Mouse (Mus musculus) heart, embryonic 12.5 days (tissue): ENCODE data around the gene Slc6a21. TPM values are rescaled to one million over a fixed set of nuclear protein-coding genes. Genes with fewer than 3 reads are reported as not detected.
A peak's percentile ranks its signal among the peaks of the same experiment; 100 is the strongest.

Experiments
- ATAC-seq: fragments of 200-750 bp; cut with Nextera tagmentation; 2 replicates; pipeline ENCODE4 v1.8.0; 2017; ENCODE audit warnings: moderate TSS enrichment, moderate library complexity; ENCODE audit not compliant: insufficient number of reproducible peaks, low FRiP score
- H3K27ac ChIP-seq: fragments of 300-500 bp; sonication (generic); 2 replicates; pipeline ENCODE4 v1.5.1; 2016; ENCODE audit warnings: mild to moderate bottlenecking, moderate library complexity; ENCODE audit not compliant: poor library complexity, severe bottlenecking
- H3K27me3 ChIP-seq: fragments of 300-500 bp; sonication (generic); replicated peaks from 2 replicates; pipeline ENCODE4 v1.6.1; 2016; ENCODE audit warnings: mild to moderate bottlenecking, moderate library complexity
- H3K36me3 ChIP-seq: fragments of 300-500 bp; sonication (generic); 2 replicates; pipeline ENCODE4 v1.6.1; 2016; ENCODE audit warnings: mild to moderate bottlenecking, moderate library complexity
- H3K4me1 ChIP-seq: fragments of 300-500 bp; sonication (generic); replicated peaks from 2 replicates; pipeline ENCODE4 v1.6.1; 2016; ENCODE audit warnings: mild to moderate bottlenecking
- H3K4me2 ChIP-seq: fragments of 300-500 bp; sonication (generic); 2 replicates; pipeline ENCODE4 v1.6.1; 2016; ENCODE audit warnings: mild to moderate bottlenecking, moderate library complexity
- H3K4me3 ChIP-seq: fragments of 300-500 bp; sonication (generic); 2 replicates; pipeline ENCODE4 v1.5.1; 2016; ENCODE audit warnings: mild to moderate bottlenecking
- H3K9ac ChIP-seq: fragments of 300-500 bp; sonication (generic); 2 replicates; pipeline ENCODE4 v1.6.1; 2016; ENCODE audit warnings: mild to moderate bottlenecking, moderate library complexity
- H3K9me3 ChIP-seq: fragments of 300-500 bp; sonication (generic); replicated peaks from 2 replicates; pipeline ENCODE4 v1.6.1; 2016; ENCODE audit warnings: mild to moderate bottlenecking, moderate library complexity
- WGBS: fragments of 180-500 bp; shearing (Covaris S2); methylation state at CpG from one replicate; pipeline ENCODE4 v1.1.7; 2016; 5-methylcytosine and 5-hydroxymethylcytosine counted together
- polyA plus RNA-seq: library from polyadenylated mRNA; unstranded; fragments of >200 nt; fragmentation: Nextera tagmentation; extraction: Ambion mirVana; gene quantifications from 2 replicates; pipeline ENCODE4 v1.2.1, GENCODE M21; 2016

Slc6a21 gene
- polyA plus RNA-seq, 1 experiment from 2014 or later: not detected

- Histone ChIP-seq H3K27me3 (no peaks in the 10 kb centered on the region), H3K27ac (no peak overlapping the region), H3K36me3 (peaks cover 86% of the 10 kb centered on the region), H3K9me3 (peaks cover 4% of the 10 kb centered on the region), H3K9ac (no peak overlapping the region), H3K4me3 (no peak overlapping the region), H3K4me1 (no peaks in the 10 kb centered on the region), H3K4me2 (no peak overlapping the region)
- WGBS: 87% methylated on average over 4 of the region's 4 CpGs
- no peak for ATAC-seq
Measured at GRCm38 (mm10) chr7:45322245-45322644, 44.9 kb downstream of the Slc6a21 start.

- H3K9me3 ChIP-seq: peaks cover 4% of the 10 kb centered on the region
- 86% methylated on average over 5 of the region's 5 CpGs for WGBS
- no peaks in the 10 kb centered on the region for H3K27me3 ChIP-seq
- no peak overlapping the region for H3K4me2 ChIP-seq
- H3K9ac ChIP-seq: no peak overlapping the region
- no peaks in the 10 kb centered on the region for H3K4me1 ChIP-seq
- ATAC-seq: no peak
- H3K27ac ChIP-seq: no peak overlapping the region
- no peak overlapping the region for H3K4me3 ChIP-seq
- peaks cover 78% of the 10 kb centered on the region for H3K36me3 ChIP-seq
Measured at GRCm38 (mm10) chr7:45323069-45323468, 45.8 kb downstream of the Slc6a21 start.

GRCm38 (mm10) chr7:45325800-45326199 lies 48.5 kb downstream of the Slc6a21 start:
- Histone ChIP-seq H3K36me3 (peaks cover 61% of the 10 kb centered on the region), H3K9me3 (peaks cover 4% of the 10 kb centered on the region), H3K27ac (no peak overlapping the region), H3K4me3 (no peak overlapping the region), H3K9ac (no peak overlapping the region), H3K4me1 (peaks cover 6% of the 10 kb centered on the region; the same call in 1 of the 2 replicates), H3K27me3 (no peaks in the 10 kb centered on the region), H3K4me2 (no peak overlapping the region)
- ATAC-seq: no peak

GRCm38 (mm10) chr7:45328841-45329475 lies 51.6 kb downstream of the Slc6a21 start:
- no peak for ATAC-seq
- WGBS: 53% methylated on average over 13 of the region's 13 CpGs
- no peak overlapping the region for H3K9ac ChIP-seq
- H3K9me3 ChIP-seq: peaks cover 7% of the 10 kb centered on the region
- H3K27me3 ChIP-seq: no peaks in the 10 kb centered on the region
- H3K36me3 ChIP-seq: peaks cover 34% of the 10 kb centered on the region
- peaks cover 31% of the 10 kb centered on the region for H3K4me1 ChIP-seq
- H3K4me2 ChIP-seq: 0 out of 2 replicates have a peak overlapping the region, but pooled peaks have one; percentile 14
- H3K4me3 ChIP-seq: no peak overlapping the region
- peak overlapping the region; percentile 89 for H3K27ac ChIP-seq

- WGBS: 67% methylated on average over 6 of the region's 6 CpGs
- ATAC-seq: no peak
- 0 out of 2 replicates have a peak, but pooled peaks cover 3% of the 10 kb centered on the region for H3K9me3 ChIP-seq
- H3K4me3 ChIP-seq: no peak overlapping the region
- H3K4me1 ChIP-seq: peaks cover 49% of the 10 kb centered on the region
- peaks cover 14% of the 10 kb centered on the region for H3K36me3 ChIP-seq
- H3K9ac ChIP-seq: no peak overlapping the region
- H3K4me2 ChIP-seq: no peak overlapping the region
- H3K27me3 ChIP-seq: no peaks in the 10 kb centered on the region
- no peak overlapping the region for H3K27ac ChIP-seq
Measured at GRCm38 (mm10) chr7:45331502-45331901, 54.2 kb downstream of the Slc6a21 start.

- H3K4me1 ChIP-seq: peaks cover 63% of the 10 kb centered on the region
- H3K36me3 ChIP-seq: peaks cover 6% of the 10 kb centered on the region; the same call in 1 of the 2 replicates
- peak overlapping the region; percentile 95 for H3K27ac ChIP-seq
- peak; percentile 62 for ATAC-seq
- 2% methylated on average over 22 of the region's 22 CpGs for WGBS
- H3K9ac ChIP-seq: peak overlapping the region; percentile 85
- H3K9me3 ChIP-seq: 0 out of 2 replicates have a peak, but pooled peaks cover 3% of the 10 kb centered on the region
- peak overlapping the region; percentile 77 for H3K4me3 ChIP-seq
- H3K4me2 ChIP-seq: peak overlapping the region; percentile 78
- H3K27me3 ChIP-seq: 0 out of 2 replicates have a peak, but pooled peaks cover 1% of the 10 kb centered on the region
Measured at GRCm38 (mm10) chr7:45332685-45333425, 55.5 kb downstream of the Slc6a21 start.

GRCm38 (mm10) chr7:45333431-45333982 lies 56.2 kb downstream of the Slc6a21 start, which contains the start of gene Trpm4:
Gene Trpm4 (minus strand): TSS chr7:45333780.
- H3K9ac ChIP-seq: peak within 1 kb of the TSS; percentile 85

GRCm38 (mm10) chr7:45334605-45335004 lies 57.3 kb downstream of the Slc6a21 start:
- H3K4me2 ChIP-seq: peak overlapping the region; percentile 78
- H3K27ac ChIP-seq: peak overlapping the region; percentile 95
- H3K9ac ChIP-seq: peak overlapping the region; percentile 85; the same call in 1 of the 2 replicates
- H3K36me3 ChIP-seq: peaks cover 6% of the 10 kb centered on the region; the same call in 1 of the 2 replicates
- H3K27me3 ChIP-seq: 0 out of 2 replicates have a peak, but pooled peaks cover 4% of the 10 kb centered on the region
- H3K9me3 ChIP-seq: 0 out of 2 replicates have a peak, but pooled peaks cover 3% of the 10 kb centered on the region
- ATAC-seq: peak; percentile 15; the same call in 1 of the 2 replicates
- peak overlapping the region; percentile 26 for H3K4me3 ChIP-seq
- WGBS: 13% methylated on average over 3 of the region's 3 CpGs
- peaks cover 73% of the 10 kb centered on the region for H3K4me1 ChIP-seq

More at GRCm38 (mm10) chr7:45333431-45333982, 56.2 kb downstream of the Slc6a21 start, which contains the start of gene Trpm4:
- Histone ChIP-seq H3K4me3 (peak within 1 kb of the TSS; percentile 77), H3K4me1 (peaks cover 69% of the 10 kb centered on the region), H3K27me3 (0 out of 2 replicates have a peak, but pooled peaks cover 4% of the 10 kb centered on the region), H3K27ac (peak within 1 kb of the TSS; percentile 95), H3K9me3 (0 out of 2 replicates have a peak, but pooled peaks cover 3% of the 10 kb centered on the region), H3K36me3 (peaks cover 6% of the 10 kb centered on the region; the same call in 1 of the 2 replicates), H3K4me2 (peak within 1 kb of the TSS; percentile 78)
- under 1% methylated on average over 38 of the region's 38 CpGs for WGBS
- ATAC-seq: peak; percentile 70

- 0 out of 2 replicates have a peak, but pooled peaks cover 3% of the 10 kb centered on the region for H3K9me3 ChIP-seq
- 16% methylated on average over 5 of the region's 5 CpGs for WGBS
- no peak for ATAC-seq
Measured at GRCm38 (mm10) chr7:45335056-45335455, 57.7 kb downstream of the Slc6a21 start, which contains the start of gene Hrc. Gene Hrc (plus strand): TSS chr7:45335290.

GRCm38 (mm10) chr7:45336319-45336718 lies 59.0 kb downstream of the Slc6a21 start:
- Histone ChIP-seq H3K9ac (no peak overlapping the region), H3K4me2 (peak overlapping the region; percentile 97; the same call in 1 of the 2 replicates), H3K27me3 (0 out of 2 replicates have a peak, but pooled peaks cover 4% of the 10 kb centered on the region), H3K4me1 (peaks cover 84% of the 10 kb centered on the region), H3K36me3 (peaks cover 3% of the 10 kb centered on the region; the same call in 1 of the 2 replicates), H3K4me3 (no peak overlapping the region), H3K27ac (no peak overlapping the region), H3K9me3 (0 out of 2 replicates have a peak, but pooled peaks cover 3% of the 10 kb centered on the region)
- ATAC-seq: no peak
- 81% methylated on average over 4 of the region's 4 CpGs for WGBS

More at GRCm38 (mm10) chr7:45335056-45335455, 57.7 kb downstream of the Slc6a21 start, which contains the start of gene Hrc:
- H3K4me3 ChIP-seq: peak within 1 kb of the TSS; percentile 77
- H3K4me1 ChIP-seq: peaks cover 77% of the 10 kb centered on the region
- peak within 1 kb of the TSS; percentile 78 for H3K4me2 ChIP-seq
- H3K27ac ChIP-seq: peak within 1 kb of the TSS; percentile 95
- H3K36me3 ChIP-seq: peaks cover 6% of the 10 kb centered on the region; the same call in 1 of the 2 replicates
- H3K9ac ChIP-seq: peak within 1 kb of the TSS; percentile 85
- 0 out of 2 replicates have a peak, but pooled peaks cover 4% of the 10 kb centered on the region for H3K27me3 ChIP-seq
